Mouse (Mus musculus) lung, postnatal 10 days (tissue): ENCODE results near the gene Scgb1b10.
"Not testable (repeated sequence)": the region's sequence is repeated elsewhere in the genome, so short reads cannot be mapped to it uniquely, and the experiment has no call there.

Experiments used
- DNase-seq: peaks from one replicate; pipeline ENCODE4 v3.0.0; 2021

Scgb1b10 gene

GRCm38 (mm10) chr7:32100553-32100952 lies at the start of gene Scgb1b10:
Gene Scgb1b10, plus strand, starts transcription at chr7:32100853.
- not testable (repeated sequence) for DNase-seq
